Mouse (Mus musculus): ENCODE data around the gene Tbc1d22a.

DNA sequence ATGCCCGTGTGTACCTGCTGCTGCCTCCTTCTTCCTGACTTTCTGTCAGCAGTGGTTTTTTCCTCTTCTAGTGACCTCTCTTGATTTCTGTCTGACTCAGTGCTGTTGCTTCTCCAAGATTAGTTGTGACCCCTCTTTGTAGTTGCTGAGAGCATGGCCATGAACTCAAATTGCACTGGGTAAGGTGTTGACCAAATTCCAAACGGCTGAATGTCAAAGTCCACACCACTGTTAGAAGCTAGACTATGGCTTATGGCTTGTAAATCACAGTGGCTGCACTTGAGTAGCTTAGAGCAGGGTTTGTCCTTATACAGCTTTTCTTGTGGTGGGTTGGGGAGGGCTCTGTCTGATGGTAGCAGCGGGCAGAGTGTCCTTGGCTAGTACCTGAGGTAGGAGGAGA lies 156.6 kb downstream of the Tbc1d22a start:
- TF ChIP-seq POLR2AphosphoS2 (IDR thresholded peaks at IDR 0.05; ENCODE audit: insufficient read length, low read depth): no peak
- TF ChIP-seq MYOD1 (IDR thresholded peaks at IDR 0.05; ENCODE audit: control insufficient read depth in 1 of 3, insufficient read length in 2 of 3, low read depth in 2 of 3): no peak
- no peak for TF ChIP-seq POLR2A (IDR thresholded peaks at IDR 0.05; ENCODE audit: insufficient read length, low read depth)
- no peak for TF ChIP-seq TCF12 (IDR thresholded peaks at IDR 0.05; ENCODE audit: insufficient read depth, poor library complexity, severe bottlenecking)
- no peak for TF ChIP-seq MAX (IDR thresholded peaks at IDR 0.05; ENCODE audit: low read depth)
- TF ChIP-seq SRF (IDR thresholded peaks at IDR 0.05; ENCODE audit: control insufficient read depth, insufficient read length, low read depth): no peak
- TF ChIP-seq E2F4 (IDR thresholded peaks at IDR 0.05; ENCODE audit: insufficient read depth): no peak
- TF ChIP-seq TCF3 (IDR thresholded peaks at IDR 0.05; ENCODE audit: insufficient read length, low read depth): no peak
- no peak for TF ChIP-seq CEBPB (IDR thresholded peaks at IDR 0.05; ENCODE audit: insufficient read depth, poor library complexity, severe bottlenecking)
- TF ChIP-seq USF1 (IDR thresholded peaks at IDR 0.05; ENCODE audit: low read depth): no peak
